Mouse (Mus musculus) forebrain, embryonic 12.5 days (tissue): Measurements from ENCODE around the gene Slc25a18. TPM values are rescaled to one million over a fixed set of nuclear protein-coding genes. Genes with fewer than 3 reads are reported as not detected.

Source experiments
- ATAC-seq: fragments of 200-750 bp; cut with Nextera tagmentation; 2 replicates; pipeline ENCODE4 v1.8.0; 2017; ENCODE audit warnings: moderate TSS enrichment; ENCODE audit not compliant: low FRiP score
- H3K27ac ChIP-seq: fragments of 300-500 bp; sonication (generic); 2 replicates; pipeline ENCODE4 v1.5.1; 2016; ENCODE audit warnings: mild to moderate bottlenecking
- H3K27me3 ChIP-seq: fragments of 300-500 bp; sonication (generic); 2 replicates; pipeline ENCODE4 v1.6.1; 2016; ENCODE audit warnings: mild to moderate bottlenecking
- H3K36me3 ChIP-seq: fragments of 300-500 bp; sonication (generic); replicated peaks from 2 replicates; pipeline ENCODE4 v1.6.1; 2016; ENCODE audit warnings: mild to moderate bottlenecking
- H3K4me1 ChIP-seq: fragments of 300-500 bp; sonication (generic); 2 replicates; pipeline ENCODE4 v1.6.1; 2016
- H3K4me2 ChIP-seq: fragments of 300-500 bp; sonication (generic); 2 replicates; pipeline ENCODE4 v1.6.1; 2016; ENCODE audit warnings: mild to moderate bottlenecking, moderate library complexity
- H3K4me3 ChIP-seq: fragments of 300-500 bp; sonication (generic); replicated peaks from 2 replicates; pipeline ENCODE4 v1.5.1; 2016; ENCODE audit warnings: mild to moderate bottlenecking
- H3K9ac ChIP-seq: fragments of 300-500 bp; sonication (generic); 2 replicates; pipeline ENCODE4 v1.6.1; 2016; ENCODE audit warnings: mild to moderate bottlenecking
- H3K9me3 ChIP-seq: fragments of 300-500 bp; sonication (generic); 2 replicates; pipeline ENCODE4 v1.6.1; 2016
- WGBS: fragments of 180-500 bp; shearing (Covaris S2); methylation state at CpG from one replicate; pipeline ENCODE4 v1.1.7; 2016; 5-methylcytosine and 5-hydroxymethylcytosine counted together
- polyA plus RNA-seq: library from polyadenylated mRNA; unstranded; fragments of >200 nt; fragmentation: Nextera tagmentation; extraction: Ambion mirVana; gene quantifications from 2 replicates; pipeline ENCODE4 v1.2.1, GENCODE M21; 2016

Gene Slc25a18
- polyA plus RNA-seq, 1 experiment from 2014 or later: 0.60 TPM

GRCm38 (mm10) chr6:120777533-120777932 lies 4.2 kb downstream of the Slc25a18 start:
- no peak overlapping the region for H3K27ac ChIP-seq
- no peaks in the 10 kb centered on the region for H3K36me3 ChIP-seq
- H3K4me1 ChIP-seq: peaks cover 23% of the 10 kb centered on the region
- H3K27me3 ChIP-seq: no peaks in the 10 kb centered on the region
- H3K9ac ChIP-seq: no peak overlapping the region
- no peak overlapping the region for H3K4me3 ChIP-seq
- H3K9me3 ChIP-seq: no peaks in the 10 kb centered on the region
- ATAC-seq: no peak
- 87% methylated on average over 9 of the region's 9 CpGs for WGBS
- H3K4me2 ChIP-seq: no peak overlapping the region

DNA sequence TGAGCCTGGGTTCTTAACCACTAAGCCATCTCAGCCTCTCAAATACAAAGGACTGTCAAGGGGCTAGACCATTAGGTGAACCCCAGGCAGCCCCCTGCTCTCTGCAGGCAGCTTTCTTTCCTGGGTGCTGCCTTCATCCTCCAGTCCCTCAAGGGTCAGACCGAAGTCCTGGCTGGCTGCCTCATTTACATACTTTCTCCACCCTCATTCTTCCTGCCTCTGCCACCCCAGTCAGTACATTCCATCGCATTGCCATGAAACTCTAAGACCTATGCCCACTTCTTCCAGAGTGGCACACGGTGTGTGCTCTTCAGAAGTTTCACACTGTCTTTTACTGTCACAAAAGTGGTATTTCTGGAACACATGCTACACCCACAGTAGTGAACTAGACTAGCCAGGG lies 4.8 kb downstream of the Slc25a18 start:
- no peaks in the 10 kb centered on the region for H3K9me3 ChIP-seq
- 60% methylated on average over 3 of the region's 3 CpGs for WGBS
- H3K9ac ChIP-seq: no peak overlapping the region
- H3K4me1 ChIP-seq: peaks cover 16% of the 10 kb centered on the region
- no peak for ATAC-seq
- no peaks in the 10 kb centered on the region for H3K27me3 ChIP-seq
- H3K27ac ChIP-seq: no peak overlapping the region
- no peak overlapping the region for H3K4me3 ChIP-seq
- no peaks in the 10 kb centered on the region for H3K36me3 ChIP-seq
- H3K4me2 ChIP-seq: no peak overlapping the region

- ATAC-seq: no peak
- 83% methylated on average over 2 of the region's 2 CpGs for WGBS
- H3K9ac ChIP-seq: no peak overlapping the region
- H3K4me3 ChIP-seq: no peak overlapping the region
- H3K36me3 ChIP-seq: no peaks in the 10 kb centered on the region
- peaks cover 10% of the 10 kb centered on the region for H3K4me1 ChIP-seq
- no peak overlapping the region for H3K27ac ChIP-seq
- no peaks in the 10 kb centered on the region for H3K27me3 ChIP-seq
- H3K4me2 ChIP-seq: no peak overlapping the region
- H3K9me3 ChIP-seq: no peaks in the 10 kb centered on the region
Measured at GRCm38 (mm10) chr6:120782948-120783347, 9.6 kb downstream of the Slc25a18 start.

DNA sequence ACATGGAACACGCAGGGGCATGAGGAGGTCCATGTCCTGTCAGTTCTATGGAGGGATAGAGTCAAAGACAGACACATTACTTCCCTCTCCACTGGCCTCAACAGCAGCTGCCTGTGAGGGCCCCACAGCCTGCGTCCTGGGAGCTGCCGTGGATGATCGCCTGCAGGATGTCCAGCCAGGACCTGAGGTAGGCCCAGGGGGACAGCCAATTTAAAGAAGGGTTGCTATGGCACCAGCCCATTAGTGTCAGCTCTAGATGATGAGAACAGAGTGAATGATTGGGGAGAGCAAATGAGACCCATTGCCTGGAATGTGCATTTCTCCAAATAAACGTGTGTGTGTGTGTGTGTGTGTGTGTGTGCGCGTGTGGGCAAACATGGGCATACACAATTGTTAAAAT lies 11.0 kb downstream of the Slc25a18 start:
- Histone ChIP-seq H3K4me3 (no peak overlapping the region), H3K4me2 (no peak overlapping the region), H3K9me3 (no peaks in the 10 kb centered on the region), H3K9ac (no peak overlapping the region), H3K27ac (no peak overlapping the region), H3K4me1 (peaks cover 12% of the 10 kb centered on the region), H3K27me3 (no peaks in the 10 kb centered on the region), H3K36me3 (no peaks in the 10 kb centered on the region)
- WGBS: 55% methylated on average over 7 of the region's 7 CpGs
- no peak for ATAC-seq

GRCm38 (mm10) chr6:120788068-120788607 lies 14.8 kb downstream of the Slc25a18 start:
- Histone ChIP-seq H3K27ac (no peak overlapping the region), H3K4me3 (no peak overlapping the region), H3K36me3 (peaks cover 15% of the 10 kb centered on the region), H3K9ac (no peak overlapping the region), H3K27me3 (no peaks in the 10 kb centered on the region), H3K9me3 (no peaks in the 10 kb centered on the region), H3K4me2 (no peak overlapping the region), H3K4me1 (peaks cover 12% of the 10 kb centered on the region)
- ATAC-seq: no peak
- WGBS: 87% methylated on average over 5 of the region's 5 CpGs

DNA sequence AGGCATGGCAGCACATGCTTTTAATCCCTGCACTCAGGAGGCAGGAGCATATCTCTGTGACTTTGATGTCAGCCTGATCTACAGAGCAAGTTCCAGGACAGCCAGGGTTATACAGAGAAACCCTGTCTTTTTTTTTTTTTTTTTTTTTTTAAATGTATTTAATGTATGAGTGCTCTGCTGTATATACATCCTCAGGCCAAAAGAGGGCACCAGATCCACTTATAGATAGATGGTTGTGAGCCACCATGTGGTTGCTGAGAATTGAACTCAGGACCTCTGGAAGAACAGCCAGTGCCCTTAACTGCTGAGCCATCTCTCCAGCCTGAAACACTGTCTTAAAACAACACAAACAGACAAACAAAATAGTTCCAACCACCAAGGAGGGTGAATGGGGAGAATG lies 15.5 kb downstream of the Slc25a18 start:
- Histone ChIP-seq H3K4me2 (no peak overlapping the region), H3K27me3 (no peaks in the 10 kb centered on the region), H3K4me3 (no peak overlapping the region), H3K36me3 (peaks cover 22% of the 10 kb centered on the region), H3K4me1 (peaks cover 12% of the 10 kb centered on the region), H3K27ac (no peak overlapping the region), H3K9me3 (no peaks in the 10 kb centered on the region), H3K9ac (no peak overlapping the region)
- no peak for ATAC-seq

- Histone ChIP-seq H3K9me3 (no peaks in the 10 kb centered on the region), H3K27ac (no peak overlapping the region), H3K27me3 (no peaks in the 10 kb centered on the region), H3K4me2 (no peak overlapping the region), H3K9ac (no peak overlapping the region), H3K4me3 (no peak overlapping the region), H3K36me3 (peaks cover 35% of the 10 kb centered on the region), H3K4me1 (peaks cover 6% of the 10 kb centered on the region; the same call in 1 of the 2 replicates)
- 96% methylated on average over 10 of the region's 11 CpGs for WGBS
- no peak for ATAC-seq
Measured at GRCm38 (mm10) chr6:120790153-120790552, 16.8 kb downstream of the Slc25a18 start.

- Histone ChIP-seq H3K4me3 (no peak overlapping the region), H3K27ac (no peak overlapping the region), H3K4me2 (no peak overlapping the region), H3K27me3 (no peaks in the 10 kb centered on the region), H3K9ac (no peak overlapping the region), H3K9me3 (no peaks in the 10 kb centered on the region), H3K4me1 (peaks cover 6% of the 10 kb centered on the region; the same call in 1 of the 2 replicates), H3K36me3 (peaks cover 40% of the 10 kb centered on the region)
- 82% methylated on average over 5 of the region's 5 CpGs for WGBS
- ATAC-seq: no peak
Measured at GRCm38 (mm10) chr6:120790717-120791116, 17.3 kb downstream of the Slc25a18 start.

DNA sequence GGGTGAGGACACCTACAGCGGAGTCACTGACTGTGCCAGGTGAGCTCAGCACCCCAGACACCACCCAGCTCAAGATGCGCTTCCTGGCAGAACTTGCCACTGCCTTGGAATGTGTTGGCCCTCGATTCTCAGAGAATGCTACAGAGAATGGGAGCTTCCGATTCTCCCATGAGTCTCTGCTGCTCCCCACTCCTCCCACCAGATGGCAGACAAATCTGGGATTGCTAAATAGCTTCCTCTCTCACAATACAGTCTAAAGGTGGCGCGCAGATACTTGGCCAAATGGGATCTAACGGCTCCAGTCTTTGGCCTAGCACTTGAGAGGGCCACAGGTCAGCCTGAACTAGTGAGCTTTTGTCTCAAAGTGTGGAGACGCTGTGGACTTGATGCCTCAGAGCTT lies 19.6 kb downstream of the Slc25a18 start:
- Histone ChIP-seq H3K27ac (no peak overlapping the region), H3K36me3 (peaks cover 63% of the 10 kb centered on the region), H3K27me3 (no peaks in the 10 kb centered on the region), H3K9me3 (no peaks in the 10 kb centered on the region), H3K9ac (no peak overlapping the region), H3K4me1 (peaks cover 2% of the 10 kb centered on the region; the same call in 1 of the 2 replicates), H3K4me2 (no peak overlapping the region), H3K4me3 (no peak overlapping the region)
- ATAC-seq: no peak
- WGBS: 89% methylated on average over 8 of the region's 8 CpGs

GRCm38 (mm10) chr6:120795422-120796086 lies 22.2 kb downstream of the Slc25a18 start:
- 92% methylated on average over 5 of the region's 5 CpGs for WGBS
- H3K9ac ChIP-seq: no peak overlapping the region
- no peak for ATAC-seq
- H3K4me1 ChIP-seq: no peaks in the 10 kb centered on the region
- no peaks in the 10 kb centered on the region for H3K9me3 ChIP-seq
- H3K27me3 ChIP-seq: no peaks in the 10 kb centered on the region
- H3K4me2 ChIP-seq: no peak overlapping the region
- H3K36me3 ChIP-seq: peaks cover 87% of the 10 kb centered on the region
- no peak overlapping the region for H3K4me3 ChIP-seq
- H3K27ac ChIP-seq: no peak overlapping the region

- H3K36me3 ChIP-seq: peaks cover 91% of the 10 kb centered on the region
- no peak overlapping the region for H3K4me3 ChIP-seq
- WGBS: 82% methylated on average over 2 of the region's 2 CpGs
Measured at GRCm38 (mm10) chr6:120796111-120796510, 22.7 kb downstream of the Slc25a18 start.

DNA sequence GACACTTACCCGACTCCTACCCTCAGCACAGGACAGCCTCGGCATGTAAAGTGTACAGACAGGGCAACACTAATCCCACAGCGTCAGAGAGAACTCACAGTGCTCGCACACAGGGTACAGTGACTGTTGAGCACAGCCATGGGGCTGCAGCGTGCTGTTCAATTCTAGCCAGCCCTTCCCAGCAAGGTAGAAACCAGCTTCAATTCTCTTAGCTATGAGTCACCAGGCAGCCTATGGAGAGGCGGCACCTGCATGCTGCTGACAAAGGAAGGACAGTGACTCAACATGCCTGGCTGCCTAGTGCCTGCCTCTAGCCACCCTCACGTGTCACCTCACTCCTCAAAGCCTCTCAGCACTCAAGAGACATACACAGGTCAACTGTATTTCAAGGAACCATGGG lies 24.6 kb downstream of the Slc25a18 start:
- H3K9ac ChIP-seq: no peak overlapping the region
- H3K9me3 ChIP-seq: no peaks in the 10 kb centered on the region
- no peak overlapping the region for H3K27ac ChIP-seq
- no peak for ATAC-seq
- peaks cover 95% of the 10 kb centered on the region for H3K36me3 ChIP-seq
- no peak overlapping the region for H3K4me2 ChIP-seq
- H3K27me3 ChIP-seq: no peaks in the 10 kb centered on the region
- 94% methylated on average over 7 of the region's 7 CpGs for WGBS
- H3K4me1 ChIP-seq: no peaks in the 10 kb centered on the region
- no peak overlapping the region for H3K4me3 ChIP-seq

More at GRCm38 (mm10) chr6:120796111-120796510, 22.7 kb downstream of the Slc25a18 start:
- no peaks in the 10 kb centered on the region for H3K27me3 ChIP-seq
- no peak for ATAC-seq
- H3K4me1 ChIP-seq: no peaks in the 10 kb centered on the region
- no peaks in the 10 kb centered on the region for H3K9me3 ChIP-seq
- no peak overlapping the region for H3K4me2 ChIP-seq
- H3K9ac ChIP-seq: no peak overlapping the region
- no peak overlapping the region for H3K27ac ChIP-seq

DNA sequence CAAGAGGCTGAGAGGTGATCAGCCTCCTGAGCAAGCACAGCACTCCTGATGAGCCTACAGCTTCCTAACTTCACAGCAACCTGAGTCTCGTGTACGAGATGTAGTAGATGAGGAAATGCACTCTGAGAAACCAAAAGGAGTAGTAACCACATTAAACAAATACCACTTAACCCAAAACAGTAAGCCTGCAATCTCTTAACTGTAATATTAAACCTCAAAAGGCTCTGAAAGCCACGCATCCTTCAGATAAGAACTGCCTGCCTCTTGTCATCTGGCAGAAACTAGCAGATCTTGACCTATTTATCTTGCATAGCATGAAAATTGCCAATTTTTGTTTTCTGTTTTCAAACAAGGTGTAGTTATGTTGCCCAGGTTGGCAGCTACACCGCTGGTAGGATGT lies 25.5 kb downstream of the Slc25a18 start:
- no peaks in the 10 kb centered on the region for H3K4me1 ChIP-seq
- H3K36me3 ChIP-seq: peaks cover 95% of the 10 kb centered on the region
- ATAC-seq: no peak
- no peak overlapping the region for H3K4me2 ChIP-seq
- 95% methylated on average over 4 of the region's 4 CpGs for WGBS
- H3K27ac ChIP-seq: no peak overlapping the region
- no peaks in the 10 kb centered on the region for H3K27me3 ChIP-seq
- H3K9me3 ChIP-seq: no peaks in the 10 kb centered on the region
- H3K4me3 ChIP-seq: no peak overlapping the region
- no peak overlapping the region for H3K9ac ChIP-seq
